Mouse (Mus musculus) kidney, embryonic 16.5 days (tissue): ENCODE measurements around the gene Gsto1. TPM values are rescaled to one million over a fixed set of nuclear protein-coding genes. Genes with fewer than 3 reads are reported as not detected.

Source experiments
- ATAC-seq: fragments of 200-750 bp; cut with Nextera tagmentation; 2 replicates; pipeline ENCODE4 v1.8.0; 2017; ENCODE audit warnings: moderate TSS enrichment; ENCODE audit not compliant: low FRiP score, low TSS enrichment
- H3K27ac ChIP-seq: fragments of 300-500 bp; sonication (generic); 2 replicates; pipeline ENCODE4 v1.5.1; 2014; ENCODE audit warnings: low read length
- H3K27me3 ChIP-seq: fragments of 300-500 bp; sonication (generic); 2 replicates; pipeline ENCODE4 v1.6.1; 2014; ENCODE audit warnings: low read length, control low read depth, mixed read lengths; ENCODE audit not compliant: insufficient read depth
- H3K36me3 ChIP-seq: fragments of 300-500 bp; sonication (generic); 2 replicates; pipeline ENCODE4 v1.6.1; 2014; ENCODE audit warnings: low read length, control low read depth, mixed read lengths; ENCODE audit not compliant: insufficient read depth
- H3K4me1 ChIP-seq: fragments of 300-500 bp; sonication (generic); 2 replicates; pipeline ENCODE4 v1.6.1; 2014; ENCODE audit warnings: low read length, control low read depth, mixed read lengths; ENCODE audit not compliant: insufficient read depth
- H3K4me2 ChIP-seq: fragments of 300-500 bp; sonication (generic); replicated peaks from 2 replicates; pipeline ENCODE4 v1.6.1; 2014; ENCODE audit warnings: low read depth, low read length
- H3K4me3 ChIP-seq: fragments of 300-500 bp; sonication (generic); 2 replicates; pipeline ENCODE4 v1.5.1; 2014; ENCODE audit warnings: mild to moderate bottlenecking, low read length
- H3K9ac ChIP-seq: fragments of 300-500 bp; sonication (generic); replicated peaks from 2 replicates; pipeline ENCODE4 v1.6.1; 2014; ENCODE audit warnings: low read length
- H3K9me3 ChIP-seq: fragments of 300-500 bp; sonication (generic); 2 replicates; pipeline ENCODE4 v1.6.1; 2016; ENCODE audit warnings: low read length, control low read depth
- WGBS: fragments of 180-500 bp; shearing (Covaris S2); extraction: QIAGEN DNeasy Blood & Tissue Kit; methylation state at CpG from one replicate; pipeline ENCODE4 v1.1.7; 2014; 5-methylcytosine and 5-hydroxymethylcytosine counted together
- polyA plus RNA-seq: library from polyadenylated mRNA; unstranded; fragments of >200 nt; fragmentation: Nextera tagmentation; extraction: Ambion mirVana; gene quantifications from 2 replicates; pipeline ENCODE4 v1.2.1, GENCODE M21; 2015

Gsto1 gene
- polyA plus RNA-seq, 1 experiment from 2014 or later, result 134 TPM

GRCm38 (mm10) chr19:47853951-47854795, 597 bp upstream of the Gsto1 start:
- Histone ChIP-seq H3K27ac (no peak overlapping the region), H3K9me3 (no peaks in the 10 kb centered on the region), H3K36me3 (0 out of 2 replicates have a peak, but pooled peaks cover 8% of the 10 kb centered on the region), H3K9ac (peak overlapping the region; percentile 74), H3K4me1 (peaks cover 14% of the 10 kb centered on the region), H3K4me2 (peak overlapping the region; percentile 94), H3K4me3 (peak overlapping the region; percentile 69), H3K27me3 (no peaks in the 10 kb centered on the region)
- ATAC-seq, result peak; percentile 83
- WGBS, result 20% methylated on average over 13 of the region's 13 CpGs

DNA sequence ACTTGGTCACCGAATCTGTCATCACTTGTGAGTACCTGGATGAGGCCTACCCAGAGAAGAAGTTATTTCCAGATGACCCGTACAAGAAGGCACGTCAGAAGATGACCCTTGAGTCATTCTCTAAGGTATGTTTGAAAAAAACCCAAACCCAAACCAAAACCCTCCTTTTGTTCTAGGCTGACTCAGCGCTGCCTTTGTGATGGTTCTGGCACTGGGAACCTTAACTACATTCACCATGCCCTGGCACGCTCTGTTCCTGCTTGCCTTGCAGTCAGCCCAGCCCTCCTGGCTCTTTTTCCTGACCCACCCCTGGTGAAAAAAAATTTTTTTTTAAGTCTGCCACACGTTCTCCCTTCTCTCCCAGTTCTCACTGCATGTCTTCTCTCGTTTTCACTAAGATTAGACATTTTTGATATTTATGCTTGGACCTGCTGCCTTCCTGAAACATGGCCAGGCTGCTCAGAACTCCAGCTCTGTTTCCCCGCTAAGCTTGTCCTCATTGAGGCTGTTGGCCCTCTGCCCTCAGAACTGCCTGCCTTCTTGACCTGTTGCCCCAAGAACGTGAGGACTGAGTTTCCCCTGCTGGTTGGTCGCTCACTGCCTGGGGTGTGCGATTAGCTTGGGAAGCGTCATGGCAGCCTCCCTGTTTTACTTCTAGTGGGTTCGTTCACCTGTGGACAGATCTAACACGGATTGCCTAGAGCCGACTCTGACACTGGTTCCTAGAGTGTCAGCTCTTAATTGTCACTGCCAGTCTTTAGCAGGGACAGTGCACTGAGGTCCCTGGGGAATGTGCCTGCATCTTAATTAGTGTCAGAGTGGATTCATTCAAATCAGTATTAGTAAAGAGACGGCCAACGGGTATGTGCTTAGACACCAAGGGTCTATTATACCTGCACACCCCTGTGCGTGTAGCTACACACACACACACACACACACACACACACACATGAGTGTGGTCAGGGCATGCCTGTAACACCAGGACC, 3.5 kb downstream of the Gsto1 start:
- Histone ChIP-seq H3K4me1 (peaks cover 14% of the 10 kb centered on the region), H3K27me3 (no peaks in the 10 kb centered on the region), H3K4me3 (no peak overlapping the region), H3K4me2 (no peak overlapping the region), H3K27ac (no peak overlapping the region), H3K36me3 (peaks cover 22% of the 10 kb centered on the region; the same call in 1 of the 2 replicates), H3K9ac (no peak overlapping the region), H3K9me3 (no peaks in the 10 kb centered on the region)
- no peak for ATAC-seq
- 83% methylated on average over 18 of the region's 18 CpGs for WGBS

DNA sequence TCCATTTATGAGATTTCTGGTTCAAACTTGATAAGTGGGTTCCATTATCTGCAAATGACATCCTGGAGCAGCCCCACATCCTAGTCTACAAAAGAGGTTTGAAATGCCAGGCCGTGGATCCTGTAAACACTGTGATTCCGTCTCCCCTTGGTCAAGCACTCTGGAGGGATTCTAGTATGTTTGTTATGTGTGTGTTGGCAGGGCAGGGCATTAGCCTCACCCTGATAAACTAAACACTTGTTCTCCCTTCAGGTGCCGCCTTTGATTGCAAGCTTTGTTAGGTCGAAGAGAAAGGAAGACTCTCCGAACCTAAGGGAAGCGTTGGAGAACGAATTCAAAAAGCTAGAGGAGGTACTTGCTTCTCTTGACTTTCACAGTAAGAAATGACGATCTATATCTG, 4.4 kb downstream of the Gsto1 start:
- WGBS, result 90% methylated on average over 8 of the region's 8 CpGs
- H3K4me1 ChIP-seq, result peaks cover 9% of the 10 kb centered on the region
- H3K36me3 ChIP-seq, result peaks cover 22% of the 10 kb centered on the region; the same call in 1 of the 2 replicates
- H3K27me3 ChIP-seq, result no peaks in the 10 kb centered on the region
- H3K9ac ChIP-seq, result no peak overlapping the region
- no peak overlapping the region for H3K4me2 ChIP-seq
- no peaks in the 10 kb centered on the region for H3K9me3 ChIP-seq
- H3K4me3 ChIP-seq, result no peak overlapping the region
- H3K27ac ChIP-seq, result no peak overlapping the region
- no peak for ATAC-seq

- Histone ChIP-seq H3K36me3 (peaks cover 22% of the 10 kb centered on the region; the same call in 1 of the 2 replicates), H3K4me1 (0 out of 2 replicates have a peak, but pooled peaks cover 7% of the 10 kb centered on the region), H3K9ac (no peak overlapping the region), H3K9me3 (no peaks in the 10 kb centered on the region), H3K4me3 (no peak overlapping the region), H3K27me3 (no peaks in the 10 kb centered on the region), H3K4me2 (no peak overlapping the region), H3K27ac (no peak overlapping the region)
- 95% methylated on average over 3 of the region's 3 CpGs for WGBS
- ATAC-seq, result no peak
These were observed 7.8 kb downstream of the Gsto1 start for GRCm38 (mm10) chr19:47862581-47862980.

DNA sequence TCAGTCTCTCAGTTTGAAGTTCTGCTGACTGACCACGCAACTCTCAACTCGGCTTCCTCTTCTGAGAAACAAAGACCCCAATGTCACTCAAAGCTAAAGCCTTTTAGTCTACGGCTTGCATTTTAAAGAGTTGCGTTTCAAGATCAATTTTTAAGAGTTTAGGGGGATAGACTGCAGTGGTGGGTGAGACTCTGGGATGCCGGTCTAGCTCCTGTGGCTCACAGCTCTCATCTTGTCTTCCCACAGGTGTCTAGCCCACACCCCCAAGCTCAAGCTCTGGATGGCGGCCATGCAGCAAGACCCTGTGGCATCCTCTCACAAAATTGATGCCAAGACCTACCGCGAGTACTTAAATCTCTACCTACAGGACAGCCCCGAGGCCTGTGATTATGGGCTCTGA, 9.3 kb downstream of the Gsto1 start:
- no peak for ATAC-seq
- 97% methylated on average over 9 of the region's 9 CpGs for WGBS
- H3K9me3 ChIP-seq, result no peaks in the 10 kb centered on the region
- H3K4me2 ChIP-seq, result no peak overlapping the region
- H3K36me3 ChIP-seq, result peaks cover 14% of the 10 kb centered on the region; the same call in 1 of the 2 replicates
- 0 out of 2 replicates have a peak, but pooled peaks cover 7% of the 10 kb centered on the region for H3K4me1 ChIP-seq
- no peaks in the 10 kb centered on the region for H3K27me3 ChIP-seq
- no peak overlapping the region for H3K9ac ChIP-seq
- no peak overlapping the region for H3K4me3 ChIP-seq
- H3K27ac ChIP-seq, result no peak overlapping the region

- no peak overlapping the region for H3K27ac ChIP-seq
- H3K9me3 ChIP-seq, result no peaks in the 10 kb centered on the region
- H3K27me3 ChIP-seq, result no peaks in the 10 kb centered on the region
- H3K4me1 ChIP-seq, result 0 out of 2 replicates have a peak, but pooled peaks cover 7% of the 10 kb centered on the region
- H3K9ac ChIP-seq, result no peak overlapping the region; the same call in 1 of the 2 replicates
- H3K4me3 ChIP-seq, result peak overlapping the region; percentile 84
- ATAC-seq, result no peak
- H3K36me3 ChIP-seq, result peaks cover 14% of the 10 kb centered on the region; the same call in 1 of the 2 replicates
- H3K4me2 ChIP-seq, result peak overlapping the region; percentile 89
- WGBS, result 79% methylated on average over 7 of the region's 7 CpGs
These were observed 10.0 kb downstream of the Gsto1 start for GRCm38 (mm10) chr19:47864721-47865120.

GRCm38 (mm10) chr19:47865353-47865947, 10.7 kb downstream of the Gsto1 start, which contains the start of gene Gsto2:
Gene Gsto2 (plus strand): TSS chr19:47865534.
- Histone ChIP-seq H3K4me2 (peak within 1 kb of the TSS; percentile 89), H3K9me3 (no peaks in the 10 kb centered on the region), H3K27ac (peak within 1 kb of the TSS; percentile 86), H3K36me3 (peaks cover 8% of the 10 kb centered on the region; the same call in 1 of the 2 replicates), H3K9ac (peak within 1 kb of the TSS; percentile 91), H3K4me1 (0 out of 2 replicates have a peak, but pooled peaks cover 7% of the 10 kb centered on the region), H3K27me3 (no peaks in the 10 kb centered on the region), H3K4me3 (peak within 1 kb of the TSS; percentile 84)
- WGBS, result under 1% methylated on average over 49 of the region's 49 CpGs
- peak; percentile 100 for ATAC-seq

GRCm38 (mm10) chr19:47867628-47868175, 12.9 kb downstream of the Gsto1 start:
- no peak overlapping the region for H3K27ac ChIP-seq
- H3K9me3 ChIP-seq, result no peaks in the 10 kb centered on the region
- no peak overlapping the region for H3K4me3 ChIP-seq
- 62% methylated on average over 4 of the region's 4 CpGs for WGBS
- no peaks in the 10 kb centered on the region for H3K27me3 ChIP-seq
- no peak for ATAC-seq
- no peak overlapping the region for H3K9ac ChIP-seq
- 0 out of 2 replicates have a peak, but pooled peaks cover 2% of the 10 kb centered on the region for H3K36me3 ChIP-seq
- H3K4me2 ChIP-seq, result no peak overlapping the region
- H3K4me1 ChIP-seq, result 0 out of 2 replicates have a peak, but pooled peaks cover 7% of the 10 kb centered on the region

GRCm38 (mm10) chr19:47868951-47869350, 14.2 kb downstream of the Gsto1 start:
- 50% methylated on average over 4 of the region's 4 CpGs for WGBS
- H3K27ac ChIP-seq, result no peak overlapping the region
- H3K4me3 ChIP-seq, result no peak overlapping the region
- no peak overlapping the region for H3K9ac ChIP-seq
- H3K27me3 ChIP-seq, result no peaks in the 10 kb centered on the region
- H3K4me1 ChIP-seq, result 0 out of 2 replicates have a peak, but pooled peaks cover 7% of the 10 kb centered on the region
- H3K9me3 ChIP-seq, result no peaks in the 10 kb centered on the region
- H3K4me2 ChIP-seq, result no peak overlapping the region
- H3K36me3 ChIP-seq, result no peaks in the 10 kb centered on the region
- no peak for ATAC-seq
